Mouse (Mus musculus): ENCODE measurements around the gene Dhh.
A peak's percentile ranks its signal among the peaks of the same experiment; 100 is the strongest.

GRCm38 (mm10) chr15:98904692-98905091 is 6.4 kb upstream of the Dhh start:
- no peak for TF ChIP-seq GATA2 (IDR thresholded peaks at IDR 0.05; ENCODE audit: borderline replicate concordance, low read depth, low read length)
- TF ChIP-seq GATA1 (IDR thresholded peaks at IDR 0.05; ENCODE audit: borderline replicate concordance, low read length): no peak
- TF ChIP-seq CTCF (IDR thresholded peaks at IDR 0.05; ENCODE audit: low read depth, low read length): peak; percentile 83
- no peak for TF ChIP-seq TAL1 (conservative IDR thresholded peaks at IDR 0.05; ENCODE audit: low read depth, low read length)
- TF ChIP-seq POLR2AphosphoS5 (IDR thresholded peaks at IDR 0.05; ENCODE audit: insufficient replicate concordance, low read depth, low read length): no peak

All from G1E (cell line).